Mouse (Mus musculus) megakaryocyte-erythroid progenitor cell, adult 5-6 weeks (primary cell): ENCODE measurements around the gene Marveld3. TPM values are rescaled to one million over a fixed set of nuclear protein-coding genes. Genes with fewer than 3 reads are reported as not detected.

Experiments used
- ATAC-seq: replicated peaks from 2 replicates; pipeline ENCODE4 v1.8.0; 2016; ENCODE audit warnings: mild to moderate bottlenecking, inconsistent platforms; ENCODE audit not compliant: severe bottlenecking, poor library complexity, low FRiP score, low TSS enrichment
- total RNA-seq, 2 experiments: library from RNA; stranded (forward) in 1 of 2; stranded (reverse) in 1 of 2; fragments of 200-1000, 215-1000 nt in 1 of 2; fragments of >200 nt in 1 of 2; fragmentation: Nextera tagmentation in 1 of 2; gene quantifications; 2 replicates each; pipeline ENCODE4 v1.2.3; 2014 to 2017

Gene Marveld3
- total RNA-seq, 2 experiments from 2014 or later, result not detected

DNA sequence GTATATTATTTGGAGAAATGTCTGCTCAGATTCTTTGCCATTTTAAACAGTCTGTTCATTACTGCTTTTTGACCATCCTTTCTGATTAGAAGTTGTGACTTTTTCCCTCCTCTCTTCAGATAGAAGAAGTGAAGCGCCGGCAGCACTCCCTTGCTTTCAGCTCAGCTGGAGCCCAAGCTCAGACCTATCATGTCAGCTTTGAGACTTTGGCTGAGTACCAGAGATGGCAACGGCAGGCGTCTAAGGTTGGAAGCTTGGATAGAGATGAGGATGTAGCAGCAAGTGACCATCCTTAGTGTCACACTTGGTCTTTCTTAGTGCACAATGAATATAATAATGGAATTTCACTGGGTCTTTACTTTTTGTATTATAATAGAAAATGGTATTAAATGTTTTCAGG is 54.6 kb downstream of the Marveld3 start:
- ATAC-seq, result no peak

DNA sequence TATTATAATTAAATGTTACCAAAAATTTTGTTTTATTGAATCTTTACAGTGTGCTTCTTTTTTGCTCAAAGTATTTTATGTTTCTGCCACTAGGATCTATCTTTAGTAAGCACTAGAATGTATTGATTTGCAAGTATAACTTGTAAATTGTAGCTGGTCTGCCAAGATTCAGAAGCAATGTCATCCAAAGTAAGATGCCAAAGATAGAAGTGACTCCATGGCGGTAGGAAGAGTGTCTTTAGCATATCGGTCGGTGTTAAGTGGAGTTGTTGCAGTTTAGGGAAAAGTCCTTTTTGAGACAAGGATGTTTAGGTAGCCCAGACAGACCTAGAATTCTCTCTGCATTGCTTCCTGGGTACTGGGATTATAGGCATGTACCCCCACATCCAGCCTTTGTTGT is 55.1 kb downstream of the Marveld3 start:
- no peak for ATAC-seq

DNA sequence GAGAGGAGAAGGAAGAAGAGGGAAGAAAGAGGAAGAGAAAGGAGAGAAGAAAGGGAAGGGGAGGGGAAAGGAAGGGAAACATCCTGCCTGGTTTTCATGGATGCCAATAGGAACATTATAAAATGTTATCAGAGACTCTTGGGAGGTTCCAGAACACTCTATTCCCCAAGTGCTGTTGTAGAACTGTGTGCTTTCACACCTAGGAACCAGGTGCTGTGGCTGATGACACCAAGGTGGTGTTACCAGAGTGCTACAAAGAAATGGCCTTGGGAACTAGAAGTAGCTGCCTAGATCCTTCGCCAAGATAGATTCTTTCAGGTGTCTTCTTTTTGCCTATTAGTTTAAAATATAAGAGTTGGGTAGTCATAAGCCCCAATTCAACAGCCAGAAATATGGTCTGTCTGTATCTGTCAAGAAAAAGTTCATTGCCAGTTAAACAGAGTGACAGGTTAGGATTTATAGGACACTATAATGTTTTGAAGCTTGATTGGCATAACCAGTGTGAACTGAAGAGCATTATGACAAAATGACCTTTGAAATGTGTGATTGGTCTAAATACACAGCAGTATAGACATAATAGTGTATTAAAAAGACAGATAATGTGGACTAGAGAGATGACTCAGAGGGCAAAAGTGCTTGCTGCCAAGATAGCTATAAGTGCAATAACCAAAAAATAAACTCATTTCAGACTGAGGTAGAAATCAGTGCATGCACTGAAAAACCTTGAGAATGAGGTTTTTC is 56.9 kb downstream of the Marveld3 start:
- ATAC-seq, result no peak

DNA sequence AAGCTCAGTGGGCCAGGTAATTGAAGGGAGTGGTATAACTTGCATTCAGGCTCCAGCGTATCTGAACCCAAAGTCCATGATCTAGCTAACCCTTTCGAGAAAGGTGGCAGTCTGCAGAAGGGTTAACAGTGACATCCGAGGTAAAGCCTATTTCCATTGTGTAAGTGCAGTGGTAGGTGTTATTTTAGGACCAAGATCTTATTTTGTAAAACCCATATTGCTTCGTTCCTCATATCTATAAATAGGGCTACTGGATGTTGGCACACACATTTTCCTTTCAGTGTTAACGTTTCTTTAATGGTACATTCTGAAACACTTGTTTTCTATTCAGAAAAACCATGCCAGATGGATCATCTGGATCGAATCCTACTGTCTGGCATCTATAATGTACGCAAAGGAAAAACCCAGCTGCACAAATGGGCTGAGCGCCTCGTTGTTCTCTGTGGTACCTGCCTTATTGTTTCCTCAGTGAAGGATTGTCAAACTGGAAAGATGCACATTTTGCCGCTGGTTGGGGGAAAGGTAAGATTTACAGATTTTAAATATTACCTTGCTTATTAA is 58.0 kb downstream of the Marveld3 start:
- no peak for ATAC-seq

DNA sequence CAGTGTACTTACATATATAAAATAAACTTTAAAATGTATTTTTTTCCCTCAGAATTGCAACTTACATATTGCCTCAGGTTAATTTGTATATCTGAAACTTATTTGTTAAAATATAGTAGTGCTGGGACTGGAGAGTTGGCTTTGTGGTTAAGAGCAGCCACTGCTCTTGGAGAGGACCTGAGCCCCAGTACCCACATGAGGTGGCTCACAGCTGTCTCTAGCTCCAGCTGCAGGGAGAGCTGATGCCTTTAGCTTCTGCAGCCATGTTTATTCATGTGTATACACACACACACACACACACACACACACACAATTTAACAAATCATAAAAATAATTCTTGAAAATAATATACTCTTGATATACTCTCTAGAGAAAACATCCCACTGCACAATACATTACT is 59.6 kb downstream of the Marveld3 start:
- no peak for ATAC-seq

Other genes starting within 250 kb of the Marveld3 start
- gene Atxn1l, start 224.5 kb downstream of the Marveld3 start, total RNA-seq (2014; fragmentation: Nextera tagmentation), result 8.5 and 18.3 TPM in 2 replicates
- 8.7 and 9.2 TPM in 2 replicates for gene Atxn1l, start 224.5 kb downstream of the Marveld3 start, total RNA-seq (2017)
- gene Ap1g1, start 183.6 kb downstream of the Marveld3 start, total RNA-seq (2014; fragmentation: Nextera tagmentation), result 65.0 and 65.3 TPM in 2 replicates
- gene Ap1g1, start 183.6 kb downstream of the Marveld3 start, total RNA-seq (2017), result 55.6 and 69.0 TPM in 2 replicates
- 7.0 and 12.7 TPM in 2 replicates for gene Phlpp2, start 93.7 kb downstream of the Marveld3 start, total RNA-seq (2014; fragmentation: Nextera tagmentation)
- gene Phlpp2, start 93.7 kb downstream of the Marveld3 start, total RNA-seq (2017), result 5.4 and 8.8 TPM in 2 replicates
- not detected in 2 replicates for gene Tat, start 28.2 kb upstream of the Marveld3 start, total RNA-seq (2014; fragmentation: Nextera tagmentation)
- not detected in 2 replicates for gene Tat, start 28.2 kb upstream of the Marveld3 start, total RNA-seq (2017)
- gene Chst4, start 77.5 kb upstream of the Marveld3 start, total RNA-seq (2014; fragmentation: Nextera tagmentation), result not detected in 2 replicates
- gene Chst4, start 77.5 kb upstream of the Marveld3 start, total RNA-seq (2017), result not detected in 2 replicates
- gene Zfp612, start 117.5 kb upstream of the Marveld3 start, total RNA-seq (2014; fragmentation: Nextera tagmentation), result 0.27 TPM in 1 of 2 replicates, not detected in the other
- gene Zfp612, start 117.5 kb upstream of the Marveld3 start, total RNA-seq (2017), result not detected in 2 replicates
- not detected in 2 replicates for gene Gm21964, start 139.0 kb upstream of the Marveld3 start, total RNA-seq (2014; fragmentation: Nextera tagmentation)
- not detected in 2 replicates for gene Gm21964, start 139.0 kb upstream of the Marveld3 start, total RNA-seq (2017)
- gene Gm17720, start 140.6 kb upstream of the Marveld3 start, total RNA-seq (2014; fragmentation: Nextera tagmentation), result not detected in 2 replicates
- gene Gm17720, start 140.6 kb upstream of the Marveld3 start, total RNA-seq (2017), result not detected in 2 replicates
- gene Calb2, start 206.0 kb upstream of the Marveld3 start, total RNA-seq (2014; fragmentation: Nextera tagmentation), result not detected in 2 replicates
- gene Calb2, start 206.0 kb upstream of the Marveld3 start, total RNA-seq (2017), result not detected in 2 replicates